Mouse (Mus musculus) MEL (cell line): ENCODE measurements at regions not wholly inside any gene's neighbourhood (a gene's known extent, or its start where the extent isn't known, plus 50 kb on each side); places are given as distances from the start of the nearest gene placed in this dataset.

Experiments
- DNase-seq: peaks from one replicate; pipeline ENCODE4 v3.0.0; 2011; ENCODE audit warnings: low read depth, low spot score
- H3K27ac ChIP-seq: 2 replicates; pipeline ENCODE4 v1.5.1; 2012; ENCODE audit warnings: low read depth, mild to moderate bottlenecking, control low read depth, low read length, moderate library complexity; ENCODE audit not compliant: control insufficient read depth
- H3K27me3 ChIP-seq, 2 experiments: fragments of 150-350 bp in 1 of 2; sonication (generic) in 1 of 2; 2 replicates each; pipeline ENCODE4 v1.6.1; 2012; ENCODE audit warnings: low read length in 2 of 2, mild to moderate bottlenecking in 2 of 2, improper control_type of control experiment in 1 of 2, moderate library complexity in 1 of 2; ENCODE audit not compliant: insufficient read depth in 2 of 2, control insufficient read depth in 1 of 2
- H3K36me3 ChIP-seq, 2 experiments: 2 replicates each; pipeline ENCODE4 v1.6.1; 2012 to 2014; ENCODE audit warnings: low read length in 2 of 2, improper control_type of control experiment in 1 of 2, inconsistent platforms in 1 of 2, mild to moderate bottlenecking in 1 of 2; ENCODE audit not compliant: insufficient read depth in 2 of 2, control insufficient read depth in 1 of 2
- H3K4me1 ChIP-seq, 2 experiments: fragments of 150-350 bp in 1 of 2; sonication (generic) in 1 of 2; 2 replicates each; pipeline ENCODE4 v1.6.1; 2012; ENCODE audit warnings: low read length in 2 of 2, improper control_type of control experiment in 1 of 2, mild to moderate bottlenecking in 1 of 2; ENCODE audit not compliant: insufficient read depth in 2 of 2, control insufficient read depth in 1 of 2
- H3K4me3 ChIP-seq, 2 experiments: fragments of 150-350 bp in 1 of 2; sonication (generic) in 1 of 2; 2 replicates each; pipeline ENCODE4 v1.5.1; 2012; ENCODE audit warnings: low read depth in 2 of 2, low read length in 2 of 2, mild to moderate bottlenecking in 2 of 2, moderate library complexity in 2 of 2, control low read depth in 1 of 2, improper control_type of control experiment in 1 of 2; ENCODE audit not compliant: control insufficient read depth in 1 of 2, insufficient read depth in 1 of 2
- H3K79me2 ChIP-seq: 2 replicates; pipeline ENCODE4 v1.6.1; 2012; ENCODE audit warnings: mild to moderate bottlenecking, low read length, moderate library complexity; ENCODE audit not compliant: control insufficient read depth, poor library complexity, insufficient read depth
- H3K9ac ChIP-seq: 2 replicates; pipeline ENCODE4 v1.6.1; 2012; ENCODE audit warnings: low read depth, mild to moderate bottlenecking, control low read depth, low read length, moderate library complexity; ENCODE audit not compliant: control insufficient read depth, poor library complexity, severe bottlenecking
- H3K9me3 ChIP-seq: fragments of 150-350 bp; sonication (generic); replicated peaks from 2 replicates; pipeline ENCODE4 v1.6.1; 2012; ENCODE audit warnings: mild to moderate bottlenecking, low read length, improper control_type of control experiment, moderate library complexity; ENCODE audit not compliant: insufficient read depth
- BHLHE40 ChIP-seq: IDR thresholded peaks from 2 replicates; pipeline ENCODE4 v1.6.1; 2012; ENCODE audit warnings: low read depth, mild to moderate bottlenecking, inconsistent platforms, low read length, improper control_type of control experiment, borderline replicate concordance
- CHD1 ChIP-seq: IDR thresholded peaks from 2 replicates; pipeline ENCODE4 v1.6.1; 2012; ENCODE audit warnings: low read depth, mild to moderate bottlenecking, inconsistent platforms, low read length, improper control_type of control experiment
- CTCF ChIP-seq, 3 experiments: IDR thresholded peaks in 2 of 3; conservative IDR thresholded peaks in 1 of 3; 2 replicates each; pipeline ENCODE4 v1.5.1; 2011 to 2012; ENCODE audit warnings: low read length in 3 of 3, low read depth in 2 of 3, mild to moderate bottlenecking in 2 of 3, improper control_type of control experiment in 1 of 3, inconsistent platforms in 1 of 3, mixed read lengths in 1 of 3, moderate library complexity in 1 of 3; ENCODE audit not compliant: control insufficient read depth in 1 of 3, insufficient read depth in 1 of 3, poor library complexity in 1 of 3, severe bottlenecking in 1 of 3
- EP300 ChIP-seq, 2 experiments: IDR thresholded peaks; 2 replicates each; pipeline ENCODE4 v1.6.1; 2011; ENCODE audit warnings: improper control_type of control experiment in 2 of 2, low read length in 2 of 2, low read depth in 1 of 2, mild to moderate bottlenecking in 1 of 2
- ETS1 ChIP-seq: IDR thresholded peaks from 2 replicates; pipeline ENCODE4 v1.6.1; 2012; ENCODE audit warnings: low read depth, mild to moderate bottlenecking, inconsistent platforms, low read length, improper control_type of control experiment, moderate library complexity
- GABPA ChIP-seq: IDR thresholded peaks from 2 replicates; pipeline ENCODE4 v1.6.1; 2012; ENCODE audit warnings: low read depth, mild to moderate bottlenecking, inconsistent platforms, low read length, improper control_type of control experiment, moderate library complexity
- GATA1 ChIP-seq: IDR thresholded peaks from 2 replicates; pipeline ENCODE4 v1.6.1; 2011; ENCODE audit warnings: low read depth, low read length, improper control_type of control experiment
- MAX ChIP-seq: IDR thresholded peaks from 2 replicates; pipeline ENCODE4 v1.6.1; 2011; ENCODE audit warnings: low read length, improper control_type of control experiment
- MAZ ChIP-seq: IDR thresholded peaks from 2 replicates; pipeline ENCODE4 v1.6.1; 2012; ENCODE audit warnings: low read depth, mild to moderate bottlenecking, inconsistent platforms, low read length, improper control_type of control experiment
- MYB ChIP-seq: IDR thresholded peaks from 2 replicates; pipeline ENCODE4 v1.6.1; 2011; ENCODE audit warnings: mild to moderate bottlenecking, low read depth, low read length, improper control_type of control experiment
- MYC ChIP-seq: IDR thresholded peaks from 2 replicates; pipeline ENCODE4 v1.6.1; 2011; ENCODE audit warnings: low read depth, mild to moderate bottlenecking, low read length, improper control_type of control experiment, moderate library complexity
- NRF1 ChIP-seq: IDR thresholded peaks from 2 replicates; pipeline ENCODE4 v1.6.1; 2014; ENCODE audit warnings: low read depth, mild to moderate bottlenecking, inconsistent platforms, low read length, improper control_type of control experiment, moderate library complexity; ENCODE audit not compliant: poor library complexity, insufficient read depth, severe bottlenecking
- RAD21 ChIP-seq: IDR thresholded peaks from 2 replicates; pipeline ENCODE4 v1.6.1; 2011; ENCODE audit warnings: mild to moderate bottlenecking, low read depth, low read length, improper control_type of control experiment
- TBP ChIP-seq: IDR thresholded peaks from 2 replicates; pipeline ENCODE4 v1.8.0; 2011; ENCODE audit warnings: low read depth, low read length, improper control_type of control experiment
- TCF12 ChIP-seq: IDR thresholded peaks from 2 replicates; pipeline ENCODE4 v1.6.1; 2014; ENCODE audit warnings: low read depth, mild to moderate bottlenecking, inconsistent platforms, low read length, improper control_type of control experiment, moderate library complexity
- UBTF ChIP-seq: IDR thresholded peaks from 2 replicates; pipeline ENCODE4 v1.6.1; 2012; ENCODE audit warnings: low read depth, mild to moderate bottlenecking, inconsistent platforms, low read length, improper control_type of control experiment, moderate library complexity, borderline replicate concordance; ENCODE audit not compliant: insufficient read depth
- ZC3H11A ChIP-seq: IDR thresholded peaks from 2 replicates; pipeline ENCODE4 v1.6.1; 2012; ENCODE audit warnings: low read depth, mild to moderate bottlenecking, inconsistent platforms, low read length, improper control_type of control experiment
- ZKSCAN1 ChIP-seq: IDR thresholded peaks from 2 replicates; pipeline ENCODE4 v1.6.1; 2012; ENCODE audit warnings: low read depth, mild to moderate bottlenecking, inconsistent platforms, low read length, improper control_type of control experiment, moderate library complexity
- ZMIZ1 ChIP-seq: IDR thresholded peaks from 2 replicates; pipeline ENCODE4 v1.6.1; 2012; ENCODE audit warnings: low read depth, mild to moderate bottlenecking, inconsistent platforms, low read length, improper control_type of control experiment, moderate library complexity
- ZNF384 ChIP-seq: IDR thresholded peaks from 2 replicates; pipeline ENCODE4 v1.6.1; 2012; ENCODE audit warnings: low read depth, mild to moderate bottlenecking, inconsistent platforms, low read length, improper control_type of control experiment

DNA sequence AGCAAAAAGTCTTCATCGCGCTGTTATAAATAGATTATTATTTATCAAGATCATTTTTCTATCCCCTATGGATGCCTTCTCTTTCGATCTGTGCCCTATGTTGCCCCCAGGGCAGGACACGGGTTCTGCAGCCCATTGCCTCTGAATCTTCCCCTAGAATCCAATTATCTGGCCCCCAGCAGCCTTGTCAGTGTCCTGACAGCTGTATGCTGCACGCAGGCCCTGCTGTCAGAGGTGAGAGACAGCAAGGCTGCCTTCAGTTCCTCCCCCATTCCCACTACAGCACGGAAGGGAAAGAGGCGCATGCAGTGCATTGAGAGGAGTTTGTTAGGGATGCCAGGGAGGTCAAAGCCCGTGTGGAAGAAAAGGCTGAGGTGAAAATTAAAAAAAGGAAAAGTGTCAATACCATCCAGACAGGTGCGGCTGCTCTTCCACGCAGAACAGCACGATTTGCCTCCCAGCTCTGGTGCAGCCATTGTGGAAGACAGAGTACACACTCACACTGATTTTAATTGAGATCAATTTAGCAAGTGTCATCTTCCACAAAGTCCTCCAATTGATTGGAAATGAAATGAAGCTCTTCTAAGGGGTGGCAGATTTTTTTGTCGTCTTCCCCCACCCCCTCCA lies 165.1 kb downstream of the Samd5 start:
- DNase-seq: no peak
- no peaks in the 10 kb centered on the region for H3K4me1 ChIP-seq

GRCm38 (mm10) chr10:9509092-9509671 lies 165.8 kb downstream of the Samd5 start:
- DNase-seq: no peak
- Histone ChIP-seq H3K79me2 (no peaks in the 10 kb centered on the region), H3K4me1 (no peaks in the 10 kb centered on the region), H3K9me3 (no peaks in the 10 kb centered on the region), H3K9ac (no peak overlapping the region), H3K27me3 (no peaks in the 10 kb centered on the region), H3K27ac (no peak overlapping the region), H3K4me3 (no peak overlapping the region), H3K36me3 (no peaks in the 10 kb centered on the region)
- TF ChIP-seq BHLHE40 (no peak), NRF1 (no peak)

More for the DNA sequence above, 165.1 kb downstream of the Samd5 start:
- Histone ChIP-seq H3K27me3 (no peaks in the 10 kb centered on the region), H3K4me3 (no peak overlapping the region), H3K9me3 (no peaks in the 10 kb centered on the region), H3K27ac (no peak overlapping the region), H3K9ac (no peak overlapping the region), H3K36me3 (no peaks in the 10 kb centered on the region), H3K79me2 (no peaks in the 10 kb centered on the region)
- TF ChIP-seq CHD1: no peak
- TF ChIP-seq TBP: no peak
- no peak for TF ChIP-seq EP300 (IDR thresholded peaks at IDR 0.05; ENCODE audit: low read depth in 1 of 2, low read length in 2 of 2)
- TF ChIP-seq BHLHE40: no peak
- TF ChIP-seq MYC: no peak
- no peak for TF ChIP-seq GABPA
- no peak for TF ChIP-seq ZMIZ1
- TF ChIP-seq ZNF384: no peak
- no peak for TF ChIP-seq ZKSCAN1
- TF ChIP-seq CTCF (IDR thresholded peaks at IDR 0.05 in 2 of 3, conservative IDR thresholded peaks at IDR 0.05 in 1 of 3; ENCODE audit: control insufficient read depth in 1 of 3, insufficient read depth in 1 of 3, low read depth in 2 of 3, low read length in 3 of 3, poor library complexity in 1 of 3, severe bottlenecking in 1 of 3): no peak
- no peak for TF ChIP-seq TCF12
- TF ChIP-seq RAD21: no peak
- TF ChIP-seq UBTF: no peak
- TF ChIP-seq ETS1: no peak
- TF ChIP-seq MAX: no peak
- TF ChIP-seq MAZ: no peak
- TF ChIP-seq ZC3H11A: no peak
- no peak for TF ChIP-seq MYB
- TF ChIP-seq GATA1: no peak
